Mouse (Mus musculus) inflammation-experienced regulatory T-cells (primary cell): ENCODE data around the gene Prmt6. TPM values are rescaled to one million over a fixed set of nuclear protein-coding genes. Genes with fewer than 3 reads are reported as not detected.

Source experiments
- polyA plus RNA-seq, 2 experiments: library from polyadenylated mRNA; unstranded; fragments of 100-300 nt; shearing (Covaris generic); gene quantifications; one replicate each; pipeline ENCODE4 v1.2.1; 2017

The Prmt6 gene
- 10 to 100 TPM; 22.2 to 22.3 TPM for polyA plus RNA-seq

GRCm38 (mm10) chr3:110250839-110251700, at the start of gene Prmt6:
Gene Prmt6 (minus strand): TSS chr3:110250998.

Other genes with a start within 250 kb of the Prmt6 start
- gene Ntng1, start 107.0 kb downstream of the Prmt6 start, polyA plus RNA-seq: under 1 TPM in 1 of 2 experiments, not detected in 1; 0.15 TPM